Mouse (Mus musculus) ES-E14 (cell line): ENCODE results near the gene Fam198a. TPM values are rescaled to one million over a fixed set of nuclear protein-coding genes. Genes with fewer than 3 reads are reported as not detected.

Experiments
- DNase-seq: peaks from one replicate; pipeline ENCODE4 v3.0.0-alpha.2; 2013; ENCODE audit warnings: low read depth, low spot score
- H3K27ac ChIP-seq: 2 replicates; pipeline ENCODE4 v1.5.1; 2012; ENCODE audit warnings: low read depth, mild to moderate bottlenecking, low read length, moderate library complexity, mixed read lengths; ENCODE audit not compliant: poor library complexity, insufficient read depth, severe bottlenecking
- H3K36me3 ChIP-seq: 2 replicates; pipeline ENCODE4 v1.6.1; 2012; ENCODE audit warnings: mild to moderate bottlenecking, low read length, moderate library complexity, mixed read lengths; ENCODE audit not compliant: control insufficient read depth, poor library complexity, insufficient read depth, severe bottlenecking
- H3K4me1 ChIP-seq, 2 experiments: fragments of 150-350 bp in 1 of 2; sonication (generic) in 1 of 2; 2 replicates each; pipeline ENCODE4 v1.6.1; 2012; ENCODE audit warnings: low read length in 2 of 2, mild to moderate bottlenecking in 1 of 2, mixed read lengths in 1 of 2; ENCODE audit not compliant: control insufficient read depth in 2 of 2, insufficient read depth in 2 of 2, poor library complexity in 1 of 2
- H3K4me3 ChIP-seq, 2 experiments: fragments of 150-350 bp in 1 of 2; sonication (generic) in 1 of 2; 2 replicates each; pipeline ENCODE4 v1.5.1; 2012; ENCODE audit warnings: low read length in 2 of 2, low read depth in 1 of 2, mild to moderate bottlenecking in 1 of 2, mixed read lengths in 1 of 2; ENCODE audit not compliant: insufficient read depth in 1 of 2, poor library complexity in 1 of 2, severe bottlenecking in 1 of 2
- H3K9ac ChIP-seq: 2 replicates; pipeline ENCODE4 v1.6.1; 2012; ENCODE audit warnings: low read depth, mild to moderate bottlenecking, low read length, mixed read lengths; ENCODE audit not compliant: poor library complexity, insufficient read depth, severe bottlenecking
- H3K9me3 ChIP-seq: fragments of 150-350 bp; sonication (generic); 2 replicates; pipeline ENCODE4 v1.6.1; 2012; ENCODE audit warnings: low read depth, mild to moderate bottlenecking, low read length; ENCODE audit not compliant: control insufficient read depth, insufficient read depth
- CHD2 ChIP-seq: IDR thresholded peaks from 2 replicates; pipeline ENCODE4 v1.6.1; 2014; ENCODE audit warnings: mild to moderate bottlenecking, low read depth, low read length, inconsistent platforms
- HCFC1 ChIP-seq: IDR thresholded peaks from 2 replicates; pipeline ENCODE4 v1.6.1; 2012; ENCODE audit warnings: low read length, inconsistent platforms, borderline replicate concordance; ENCODE audit not compliant: insufficient read depth
- MAFK ChIP-seq: IDR thresholded peaks from 2 replicates; pipeline ENCODE4 v1.6.1; 2014; ENCODE audit warnings: mild to moderate bottlenecking, low read depth, low read length, inconsistent platforms; ENCODE audit not compliant: insufficient read depth
- ZC3H11A ChIP-seq: IDR thresholded peaks from 2 replicates; pipeline ENCODE4 v1.6.1; 2012; ENCODE audit warnings: low read depth, mild to moderate bottlenecking, inconsistent platforms, low read length, borderline replicate concordance
- ZNF384 ChIP-seq: IDR thresholded peaks from 2 replicates; pipeline ENCODE4 v1.6.1; 2012; ENCODE audit warnings: low read depth, low read length, inconsistent platforms
- in situ Hi-C, 2 experiments: fragments of 600-800 bp; cut with MboI; formaldehyde crosslinking; loops; one replicate each; pipeline ENCODE4 v1.15.1; 2025; ENCODE audit warnings: low sequenced_read_pairs in 2 of 2, inconsistent platforms in 1 of 2; ENCODE audit not compliant: unreplicated experiment in 2 of 2
- total RNA-seq: library from RNA; depleted of rRNA; stranded (reverse); fragments of 300-350 nt; gene quantifications from 2 replicates; pipeline ENCODE4 v1.2.3, GENCODE M21; 2012

Fam198a gene
- total RNA-seq, 1 experiment, result 0.36 TPM

- no peak for DNase-seq
- H3K9ac ChIP-seq, result no peak overlapping the region
- in situ Hi-C loops, result no loop called here
- no peak overlapping the region for H3K27ac ChIP-seq
- H3K4me1 ChIP-seq, result no peaks in the 10 kb centered on the region
- no peaks in the 10 kb centered on the region for H3K9me3 ChIP-seq
- no peak overlapping the region for H3K4me3 ChIP-seq
- no peak for TF ChIP-seq MAFK
- no peak for TF ChIP-seq ZC3H11A
- no peak for TF ChIP-seq CHD2
- TF ChIP-seq ZNF384, result no peak
- no peak for TF ChIP-seq HCFC1
- no peaks in the 10 kb centered on the region for H3K36me3 ChIP-seq
Measured at GRCm38 (mm10) chr9:121943005-121943404, 7.8 kb upstream of the Fam198a start.

- H3K9ac ChIP-seq, result no peak overlapping the region
- H3K9me3 ChIP-seq, result no peaks in the 10 kb centered on the region
- no peaks in the 10 kb centered on the region for H3K36me3 ChIP-seq
- H3K4me1 ChIP-seq, result no peaks in the 10 kb centered on the region
- no peak for TF ChIP-seq MAFK
- no peak for TF ChIP-seq CHD2
- no peak for TF ChIP-seq ZC3H11A
- TF ChIP-seq HCFC1, result no peak
- TF ChIP-seq ZNF384, result no peak
- H3K4me3 ChIP-seq, result no peak overlapping the region
- no peak for DNase-seq
- in situ Hi-C loops, result no loop called here
- no peak overlapping the region for H3K27ac ChIP-seq
Measured at GRCm38 (mm10) chr9:121943628-121944027, 7.2 kb upstream of the Fam198a start.

- no peaks in the 10 kb centered on the region for H3K36me3 ChIP-seq
- no peak overlapping the region for H3K27ac ChIP-seq
- no peak for DNase-seq
- 0 out of 2 replicates have a peak, but pooled peaks have one; percentile 1 for TF ChIP-seq ZC3H11A
- TF ChIP-seq ZNF384, result no peak
- in situ Hi-C loops, result no loop called here
- H3K4me3 ChIP-seq, result no peak overlapping the region
- 0 out of 4 replicates have a peak, but pooled peaks cover 0 to 1% of the 10 kb centered on the region in 2 experiments for H3K4me1 ChIP-seq
- no peaks in the 10 kb centered on the region for H3K9me3 ChIP-seq
- H3K9ac ChIP-seq, result no peak overlapping the region
Measured at GRCm38 (mm10) chr9:121947784-121948183, 3.0 kb upstream of the Fam198a start.

GRCm38 (mm10) chr9:121948431-121948830 lies 2.4 kb upstream of the Fam198a start:
- Histone ChIP-seq H3K27ac (no peak overlapping the region), H3K36me3 (no peaks in the 10 kb centered on the region), H3K9me3 (no peaks in the 10 kb centered on the region), H3K9ac (no peak overlapping the region), H3K4me3 (no peak overlapping the region), H3K4me1 (0 out of 4 replicates have a peak, but pooled peaks cover 0 to 1% of the 10 kb centered on the region in 2 experiments)
- TF ChIP-seq HCFC1 (no peak), MAFK (no peak), CHD2 (no peak), ZC3H11A (no peak), ZNF384 (no peak)
- in situ Hi-C loops, result no loop called here
- DNase-seq, result no peak

- in situ Hi-C loops, result no loop called here
- 0 out of 4 replicates have a peak, but pooled peaks cover 0 to 1% of the 10 kb centered on the region in 2 experiments for H3K4me1 ChIP-seq
- no peaks in the 10 kb centered on the region for H3K36me3 ChIP-seq
- H3K9me3 ChIP-seq, result no peaks in the 10 kb centered on the region
- no peak overlapping the region for H3K27ac ChIP-seq
- no peak for DNase-seq
- H3K9ac ChIP-seq, result peak overlapping the region; percentile 42; the same call in 1 of the 2 replicates
- H3K4me3 ChIP-seq, result peak overlapping the region; percentile 44 to 48; a peak in 3 of 4 replicates
- TF ChIP-seq HCFC1 (no peak), ZC3H11A (no peak), CHD2 (no peak)
Measured at GRCm38 (mm10) chr9:121951114-121951423, 281 bp downstream of the Fam198a start.
